Mouse (Mus musculus) forebrain, embryonic 11.5 days (tissue): ENCODE data around the gene Rgr. TPM values are rescaled to one million over a fixed set of nuclear protein-coding genes. Genes with fewer than 3 reads are reported as not detected.

Experiments
- ATAC-seq: fragments of 200-750 bp; cut with Nextera tagmentation; replicated peaks from 2 replicates; pipeline ENCODE4 v1.8.0; 2017; ENCODE audit warnings: moderate TSS enrichment; ENCODE audit not compliant: low FRiP score
- DNase-seq: peaks from one replicate; pipeline ENCODE4 v3.0.0-alpha.2; 2017; ENCODE audit warnings: low spot score
- H3K27ac ChIP-seq: fragments of 300-500 bp; sonication (generic); 2 replicates; pipeline ENCODE4 v1.5.1; 2014; ENCODE audit warnings: low read depth, low read length
- H3K27me3 ChIP-seq: fragments of 300-500 bp; sonication (generic); 2 replicates; pipeline ENCODE4 v1.6.1; 2014; ENCODE audit warnings: mild to moderate bottlenecking, low read length, mixed read lengths; ENCODE audit not compliant: control insufficient read depth, insufficient read depth
- H3K36me3 ChIP-seq: fragments of 300-500 bp; sonication (generic); 2 replicates; pipeline ENCODE4 v1.6.1; 2014; ENCODE audit warnings: mild to moderate bottlenecking, low read length, moderate library complexity, mixed read lengths; ENCODE audit not compliant: control insufficient read depth, insufficient read depth
- H3K4me1 ChIP-seq: fragments of 300-500 bp; sonication (generic); replicated peaks from 2 replicates; pipeline ENCODE4 v1.6.1; 2014; ENCODE audit warnings: low read length, mixed read lengths; ENCODE audit not compliant: control insufficient read depth, insufficient read depth
- H3K4me2 ChIP-seq: fragments of 300-500 bp; sonication (generic); 2 replicates; pipeline ENCODE4 v1.6.1; 2014; ENCODE audit warnings: low read depth, mild to moderate bottlenecking, low read length, moderate library complexity, mixed read lengths; ENCODE audit not compliant: severe bottlenecking
- H3K4me3 ChIP-seq: fragments of 300-500 bp; sonication (generic); 2 replicates; pipeline ENCODE4 v1.5.1; 2014; ENCODE audit warnings: low read depth, low read length
- H3K9ac ChIP-seq: fragments of 300-500 bp; sonication (generic); 2 replicates; pipeline ENCODE4 v1.6.1; 2014; ENCODE audit warnings: low read length
- H3K9me3 ChIP-seq: fragments of 300-500 bp; sonication (generic); 2 replicates; pipeline ENCODE4 v1.6.1; 2016; ENCODE audit warnings: low read length, mixed read lengths; ENCODE audit not compliant: control insufficient read depth
- WGBS: fragments of 180-500 bp; shearing (Covaris S2); extraction: QIAGEN DNeasy Blood & Tissue Kit; methylation state at CpG from one replicate; pipeline ENCODE4 v1.1.7; 2014; 5-methylcytosine and 5-hydroxymethylcytosine counted together
- polyA plus RNA-seq: library from polyadenylated mRNA; unstranded; fragments of >200 nt; fragmentation: Nextera tagmentation; extraction: Ambion mirVana; gene quantifications from 2 replicates; pipeline ENCODE4 v1.2.1, GENCODE M21; 2014

The Rgr gene
- polyA plus RNA-seq, result not detected in 2 replicates

- Histone ChIP-seq H3K9ac (no peak within 1 kb of the TSS), H3K4me2 (no peak within 1 kb of the TSS), H3K27me3 (no peaks in the 10 kb centered on the region), H3K27ac (no peak within 1 kb of the TSS), H3K4me3 (no peak within 1 kb of the TSS), H3K4me1 (no peaks in the 10 kb centered on the region), H3K9me3 (no peaks in the 10 kb centered on the region), H3K36me3 (no peaks in the 10 kb centered on the region)
- ATAC-seq (no peak), DNase-seq (no peak)
- 29% methylated on average over 1 of the region's 1 CpGs for WGBS
Measured at GRCm38 (mm10) chr14:37048914-37049410, at the start of gene Rgr. TSS of gene Rgr (minus strand) at chr14:37048964.

GRCm38 (mm10) chr14:37097956-37098530 lies 49.3 kb upstream of the Rgr start, which contains the start of gene Cdhr1:
TSS of gene Cdhr1 (minus strand) at chr14:37098347.
- no peaks in the 10 kb centered on the region for H3K9me3 ChIP-seq
- WGBS, result under 1% methylated on average over 30 of the region's 30 CpGs
- H3K9ac ChIP-seq, result peak within 1 kb of the TSS; percentile 35
- no peak within 1 kb of the TSS for H3K27ac ChIP-seq
- peaks cover 8% of the 10 kb centered on the region for H3K27me3 ChIP-seq
- H3K4me3 ChIP-seq, result peak within 1 kb of the TSS; percentile 29
- peak; percentile 79 for DNase-seq
- peak within 1 kb of the TSS; percentile 64 for H3K4me2 ChIP-seq
- ATAC-seq, result peak; percentile 90
- no peaks in the 10 kb centered on the region for H3K36me3 ChIP-seq
- H3K4me1 ChIP-seq, result no peaks in the 10 kb centered on the region

GRCm38 (mm10) chr14:37095556-37095955 lies 46.8 kb upstream of the Rgr start:
- ATAC-seq (no peak), DNase-seq (no peak)
- H3K9me3 ChIP-seq, result no peaks in the 10 kb centered on the region
- no peaks in the 10 kb centered on the region for H3K4me1 ChIP-seq
- no peak overlapping the region for H3K9ac ChIP-seq
- no peak overlapping the region for H3K27ac ChIP-seq
- 81% methylated on average over 4 of the region's 4 CpGs for WGBS
- H3K27me3 ChIP-seq, result peaks cover 8% of the 10 kb centered on the region
- H3K4me2 ChIP-seq, result no peak overlapping the region
- no peak overlapping the region for H3K4me3 ChIP-seq
- no peaks in the 10 kb centered on the region for H3K36me3 ChIP-seq

- Histone ChIP-seq H3K27me3 (peaks cover 8% of the 10 kb centered on the region), H3K36me3 (no peaks in the 10 kb centered on the region), H3K27ac (no peak overlapping the region), H3K4me2 (no peak overlapping the region), H3K9ac (no peak overlapping the region), H3K4me3 (no peak overlapping the region), H3K9me3 (no peaks in the 10 kb centered on the region), H3K4me1 (no peaks in the 10 kb centered on the region)
- 73% methylated on average over 6 of the region's 6 CpGs for WGBS
- DNase-seq, result no peak
- ATAC-seq, result no peak
Measured at GRCm38 (mm10) chr14:37094436-37094835, 45.7 kb upstream of the Rgr start.

GRCm38 (mm10) chr14:37083755-37084154 lies 35.0 kb upstream of the Rgr start:
- Histone ChIP-seq H3K9me3 (no peaks in the 10 kb centered on the region), H3K4me1 (no peaks in the 10 kb centered on the region), H3K4me2 (no peak overlapping the region), H3K27ac (no peak overlapping the region), H3K27me3 (no peaks in the 10 kb centered on the region), H3K9ac (no peak overlapping the region), H3K36me3 (no peaks in the 10 kb centered on the region), H3K4me3 (no peak overlapping the region)
- DNase-seq, result no peak
- 26% methylated on average over 4 of the region's 4 CpGs for WGBS
- peak; percentile 43; the same call in 1 of the 2 replicates for ATAC-seq

DNA sequence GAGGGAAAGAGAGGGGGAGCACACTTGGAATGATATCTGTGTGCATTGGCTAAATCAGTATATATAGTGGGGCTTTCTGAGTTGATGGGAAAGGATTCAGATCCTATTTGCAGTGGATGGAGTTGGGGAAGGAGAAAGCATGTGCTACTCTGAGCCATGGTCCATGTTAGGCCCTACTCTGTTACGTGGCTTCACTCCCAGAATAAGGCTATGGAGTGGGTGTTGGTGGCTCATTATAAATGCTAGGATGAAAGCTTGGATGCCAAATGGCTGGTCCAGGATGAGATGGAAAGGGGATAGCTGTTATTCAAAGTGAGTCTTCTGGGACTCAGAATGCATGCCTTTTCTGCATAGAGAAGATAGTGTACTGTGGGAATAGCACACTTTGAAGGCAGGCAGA lies 32.0 kb upstream of the Rgr start:
- Histone ChIP-seq H3K4me2 (no peak overlapping the region), H3K27ac (no peak overlapping the region), H3K27me3 (no peaks in the 10 kb centered on the region), H3K4me3 (no peak overlapping the region), H3K9ac (no peak overlapping the region), H3K36me3 (no peaks in the 10 kb centered on the region), H3K4me1 (no peaks in the 10 kb centered on the region), H3K9me3 (no peaks in the 10 kb centered on the region)
- WGBS, result 95% methylated on average over 1 of the region's 1 CpGs
- DNase-seq (no peak), ATAC-seq (no peak)

- ATAC-seq (no peak), DNase-seq (peak; percentile 81)
- 17% methylated on average over 9 of the region's 9 CpGs for WGBS
- no peaks in the 10 kb centered on the region for H3K27me3 ChIP-seq
- H3K4me2 ChIP-seq, result no peak overlapping the region
- H3K36me3 ChIP-seq, result no peaks in the 10 kb centered on the region
- no peaks in the 10 kb centered on the region for H3K4me1 ChIP-seq
- no peak overlapping the region for H3K4me3 ChIP-seq
- H3K27ac ChIP-seq, result no peak overlapping the region
- no peak overlapping the region for H3K9ac ChIP-seq
- H3K9me3 ChIP-seq, result no peaks in the 10 kb centered on the region
Measured at GRCm38 (mm10) chr14:37068516-37068915, 19.8 kb upstream of the Rgr start.

DNA sequence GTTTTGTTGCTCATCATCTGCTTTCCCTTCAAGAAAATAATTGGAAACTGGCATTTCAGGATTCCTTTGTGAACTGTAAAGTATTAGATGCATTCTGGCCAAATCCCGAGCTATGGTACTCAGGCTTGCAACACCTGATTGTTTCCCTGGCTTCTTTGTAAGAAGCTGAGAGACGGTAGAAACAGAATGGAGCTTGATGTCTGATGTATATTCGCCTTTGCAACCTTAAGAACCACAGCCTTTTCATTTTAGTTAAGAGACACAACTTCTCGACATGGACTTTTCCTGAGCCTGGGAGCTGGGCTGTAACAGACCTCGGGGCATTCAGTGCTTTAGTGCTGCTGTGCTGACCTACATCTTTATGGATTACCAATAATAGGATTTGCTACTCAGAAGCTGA lies 18.9 kb upstream of the Rgr start, which contains the start of gene Lrit2:
Gene Lrit2 (plus strand): TSS at position 301 of the 400 bp plus-strand sequence.
- DNase-seq (no peak), ATAC-seq (no peak)
- 77% methylated on average over 5 of the region's 5 CpGs for WGBS
- Histone ChIP-seq H3K4me2 (no peak within 1 kb of the TSS), H3K4me3 (no peak within 1 kb of the TSS), H3K9me3 (no peaks in the 10 kb centered on the region), H3K36me3 (no peaks in the 10 kb centered on the region), H3K27ac (no peak within 1 kb of the TSS), H3K27me3 (no peaks in the 10 kb centered on the region), H3K4me1 (no peaks in the 10 kb centered on the region), H3K9ac (no peak within 1 kb of the TSS)

- Histone ChIP-seq H3K4me2 (no peak overlapping the region), H3K4me1 (no peaks in the 10 kb centered on the region), H3K27me3 (no peaks in the 10 kb centered on the region), H3K27ac (no peak overlapping the region), H3K9me3 (no peaks in the 10 kb centered on the region), H3K36me3 (no peaks in the 10 kb centered on the region), H3K4me3 (no peak overlapping the region), H3K9ac (no peak overlapping the region)
- DNase-seq, result no peak
- no peak for ATAC-seq
- 76% methylated on average over 2 of the region's 2 CpGs for WGBS
Measured at GRCm38 (mm10) chr14:37066636-37067035, 17.9 kb upstream of the Rgr start.
